Mouse (Mus musculus) cerebellum, adult 2 months (tissue): ENCODE data around the gene Gm10142. TPM values are rescaled to one million over a fixed set of nuclear protein-coding genes. Genes with fewer than 3 reads are reported as not detected.
"Not testable (repeated sequence)": the region's sequence is repeated elsewhere in the genome, so short reads cannot be mapped to it uniquely, and the experiment has no call there.

Experiments
- DNase-seq, 2 experiments: peaks; one replicate each; pipeline ENCODE4 v3.0.0; 2021
- H3K27ac ChIP-seq: fragments of 200-500 bp; 2 replicates; pipeline ENCODE4 v1.5.1; 2012; ENCODE audit warnings: low read length, control low read depth, inconsistent platforms; ENCODE audit not compliant: insufficient read depth
- H3K27me3 ChIP-seq: fragments of 200-500 bp; 2 replicates; pipeline ENCODE4 v1.6.1; 2012; ENCODE audit warnings: inconsistent platforms, mild to moderate bottlenecking, low read length, moderate library complexity; ENCODE audit not compliant: control insufficient read depth, insufficient read depth
- H3K4me1 ChIP-seq: fragments of 200-500 bp; 2 replicates; pipeline ENCODE4 v1.6.1; 2011; ENCODE audit warnings: low read length; ENCODE audit not compliant: control insufficient read depth, insufficient read depth
- H3K4me3 ChIP-seq: fragments of 200-500 bp; replicated peaks from 2 replicates; pipeline ENCODE3; 2011; ENCODE audit warnings: mild to moderate bottlenecking, low read depth, low read length, control low read depth; ENCODE audit not compliant: insufficient read depth
- CTCF ChIP-seq: fragments of 200-500 bp; IDR thresholded peaks from 2 replicates; pipeline ENCODE4 v1.5.1; 2011; ENCODE audit warnings: low read depth, mild to moderate bottlenecking, control low read depth, low read length, moderate library complexity, borderline replicate concordance; ENCODE audit not compliant: insufficient read depth
- POLR2A ChIP-seq: fragments of 200-500 bp; IDR thresholded peaks from 2 replicates; pipeline ENCODE4 v1.6.1; 2011; ENCODE audit warnings: low read length, control low read depth, borderline replicate concordance; ENCODE audit not compliant: insufficient read depth
- WGBS: fragments of 180-500 bp; shearing (Covaris S2); methylation state at CpG from one replicate; pipeline ENCODE4 v1.1.7; 2018; 5-methylcytosine and 5-hydroxymethylcytosine counted together
- polyA plus RNA-seq: library from polyadenylated mRNA; depleted of rRNA; stranded (reverse); fragments of >200 nt; gene quantifications from 2 replicates; pipeline ENCODE4 v1.2.3, GENCODE M21; 2012; rRNA removed

The Gm10142 gene
- polyA plus RNA-seq, 1 experiment: not detected

GRCm38 (mm10) chr10:77753448-77753847 lies 37.8 kb downstream of the Gm10142 start:
- no peak for DNase-seq
- TF ChIP-seq CTCF (no peak), POLR2A (no peak)
- H3K4me1 ChIP-seq: no peaks in the 10 kb centered on the region

GRCm38 (mm10) chr10:77759582-77759981 lies 44.0 kb downstream of the Gm10142 start, which contains the start of gene Gm3233:
Gm3233 (minus strand) TSS chr10:77759682.
- H3K4me1 ChIP-seq, DNase-seq, H3K27ac ChIP-seq, H3K27me3 ChIP-seq, H3K4me3 ChIP-seq: not testable (repeated sequence)
- WGBS: 33% methylated on average over 1 of the region's 1 CpGs

More at GRCm38 (mm10) chr10:77753448-77753847, 37.8 kb downstream of the Gm10142 start:
- H3K27ac ChIP-seq: no peak overlapping the region
- no peaks in the 10 kb centered on the region for H3K27me3 ChIP-seq
- H3K4me3 ChIP-seq: no peak overlapping the region

Other genes with a start within 250 kb of the Gm10142 start
- 36.5 and 39.0 TPM in 2 replicates for gene Fam207a, start 200.0 kb upstream of the Gm10142 start, polyA plus RNA-seq
- gene Itgb2, start 185.6 kb upstream of the Gm10142 start, polyA plus RNA-seq: 2.3 and 2.4 TPM in 2 replicates
- 113 and 118 TPM in 2 replicates for gene Pttg1ip, start 134.1 kb upstream of the Gm10142 start, polyA plus RNA-seq
- 301 and 310 TPM in 2 replicates for gene Sumo3, start 109.7 kb upstream of the Gm10142 start, polyA plus RNA-seq
- 33.8 and 37.7 TPM in 2 replicates for gene Gm49325, start 109.6 kb upstream of the Gm10142 start, polyA plus RNA-seq
- gene Ube2g2, start 93.5 kb upstream of the Gm10142 start, polyA plus RNA-seq: 37.5 and 39.5 TPM in 2 replicates
- 0.59 and 0.79 TPM in 2 replicates for gene Tspear, start 29.2 kb upstream of the Gm10142 start, polyA plus RNA-seq
- gene Gm19402, start 25.1 kb upstream of the Gm10142 start, polyA plus RNA-seq: not detected in 2 replicates
- not detected in 2 replicates for gene Gm9508, start 18.6 kb upstream of the Gm10142 start, polyA plus RNA-seq
- gene Gm10272, start 9.2 kb upstream of the Gm10142 start, polyA plus RNA-seq: not detected in 2 replicates
- 0.32 TPM in 1 of 2 replicates, not detected in the other for gene Gm10024, start 4.3 kb upstream of the Gm10142 start, polyA plus RNA-seq
- gene Krtap12-1, start 4.8 kb downstream of the Gm10142 start, polyA plus RNA-seq: not detected in 2 replicates
- gene Gm10100, start 10.7 kb downstream of the Gm10142 start, polyA plus RNA-seq: not detected in 2 replicates
- gene Gm18596, start 26.8 kb downstream of the Gm10142 start, polyA plus RNA-seq: not detected in 2 replicates
- gene Gm9736, start 35.5 kb downstream of the Gm10142 start, polyA plus RNA-seq: not detected in 2 replicates
- gene Gm3233, start 43.9 kb downstream of the Gm10142 start, polyA plus RNA-seq: not detected in 2 replicates
- gene Gm3238, start 55.5 kb downstream of the Gm10142 start, polyA plus RNA-seq: not detected in 2 replicates
- gene Gm7138, start 61.1 kb downstream of the Gm10142 start, polyA plus RNA-seq: not detected in 2 replicates
- gene Gm3250, start 66.7 kb downstream of the Gm10142 start, polyA plus RNA-seq: not detected in 2 replicates
- gene Gm7137, start 72.4 kb downstream of the Gm10142 start, polyA plus RNA-seq: not detected in 2 replicates
- not detected in 2 replicates for gene Gm9639, start 79.3 kb downstream of the Gm10142 start, polyA plus RNA-seq
- not detected in 2 replicates for gene Gm19668, start 83.3 kb downstream of the Gm10142 start, polyA plus RNA-seq
- not detected in 2 replicates for gene Gm9507, start 96.0 kb downstream of the Gm10142 start, polyA plus RNA-seq
- not detected in 2 replicates for gene Gm2696, start 98.9 kb downstream of the Gm10142 start, polyA plus RNA-seq
- gene Krtap10-4, start 111.3 kb downstream of the Gm10142 start, polyA plus RNA-seq: not detected in 2 replicates
- gene Krtap10-10, start 120.1 kb downstream of the Gm10142 start, polyA plus RNA-seq: not detected in 2 replicates
- not detected in 2 replicates for gene Gm36176, start 131.0 kb downstream of the Gm10142 start, polyA plus RNA-seq
- gene Gm10318, start 137.1 kb downstream of the Gm10142 start, polyA plus RNA-seq: not detected in 2 replicates
- not detected in 2 replicates for gene Gm3285, start 146.2 kb downstream of the Gm10142 start, polyA plus RNA-seq
- 1.5 and 1.8 TPM in 2 replicates for gene Lrrc3, start 186.7 kb downstream of the Gm10142 start, polyA plus RNA-seq